Mouse (Mus musculus) olfactory bulb, adult 2 months (tissue): ENCODE measurements around the gene Eif1.
"Not testable (repeated sequence)": the region's sequence is repeated elsewhere in the genome, so short reads cannot be mapped to it uniquely, and the experiment has no call there.

Source experiments
- CTCF ChIP-seq: fragments of 200-500 bp; IDR thresholded peaks from 2 replicates; pipeline ENCODE4 v1.5.1; 2012; ENCODE audit warnings: low read depth, mild to moderate bottlenecking, low read length, moderate library complexity; ENCODE audit not compliant: insufficient read depth
- POLR2A ChIP-seq: fragments of 200-500 bp; IDR thresholded peaks from 2 replicates; pipeline ENCODE4 v1.6.1; 2012; ENCODE audit warnings: mild to moderate bottlenecking, low read depth, low read length, moderate library complexity; ENCODE audit not compliant: insufficient read depth

- not testable (repeated sequence) for TF ChIP-seq POLR2A, CTCF
Measured at GRCm38 (mm10) chr11:100361059-100361458, 41.4 kb downstream of the Eif1 start.
